17 mouse cellular contexts compared by ENCODE assay signal in genomic region chr5:118672111-118672510, GRCm38 (mm10).
DNase-seq lines count a peak whose midpoint lies in the region; TF ChIP-seq lines count a peak whose summit lies in the region.
"Had no signal": no experiment of that assay in that cellular context is flagged by ENCODE, and none has a peak within 500 bp of the region (broad histone marks: within the 10 kb centered on the region; RNA-seq: fewer than 3 reads in every experiment).

No protein-coding gene starts in this region.

- no peak for TF ChIP-seq CTCF in gastrocnemius, adult 2 months (IDR thresholded peaks at IDR 0.05)
- TF ChIP-seq CTCF in left cerebral cortex, adult 2 months (IDR thresholded peaks at IDR 0.05), result no peak

- peak overlapping the region; percentile 20; the same call in 1 of the 2 replicates for H3K27ac ChIP-seq in gastrocnemius, adult 2 months
- peak overlapping the region; percentile 4; the same call in 1 of the 2 replicates for H3K27ac ChIP-seq in left cerebral cortex, adult 2 months
- H3K27ac ChIP-seq: embryonic facial prominence, embryonic 12.5 days; forebrain, embryonic 15.5 days; heart, embryonic 13.5 days; hindbrain, embryonic 14.5 days had no signal

- intact Hi-C loops in gastrocnemius, adult 2 months (cut with DNase I), result no loop called here
- intact Hi-C loops in left cerebral cortex, adult 2 months (cut with DNase I), result no loop called here
- intact Hi-C loops in left cerebral cortex, postnatal 4 days (cut with DNase I), result no loop called here

- no peak overlapping the region for H3K4me3 ChIP-seq in gastrocnemius, adult 2 months
- H3K4me3 ChIP-seq in left cerebral cortex, adult 2 months, result no peak overlapping the region
- H3K4me3 ChIP-seq: embryonic facial prominence, embryonic 12.5 days; forebrain, embryonic 15.5 days; heart, embryonic 13.5 days had no signal

- no peak for DNase-seq in gastrocnemius, adult 2 months
- no peak for DNase-seq in gastrocnemius, postnatal 4 days (ENCODE audit: low spot score in 2 of 2)
- DNase-seq in left cerebral cortex, adult 2 months (ENCODE audit: extremely low spot score in 1 of 2, low spot score in 2 of 2), result no peak
- DNase-seq in left cerebral cortex, postnatal 4 days, result no peak
- peak; percentile 65 for DNase-seq in right cerebral cortex, adult 18-20 months
- DNase-seq in right cerebral cortex, postnatal 25 days, result no peak
- DNase-seq in spleen, postnatal 10 days (ENCODE audit: low spot score in 2 of 2), result no peak
- DNase-seq: adrenal gland, postnatal 10 days; cerebellum, adult 11-12 months; cerebellum, adult 9-10 months; cerebellum, postnatal 25 days; gastrocnemius, postnatal 25 days; heart, postnatal 36 days had no signal
